Mouse (Mus musculus): ENCODE measurements around the gene Scn1a.
A peak's percentile ranks its signal among the peaks of the same experiment; 100 is the strongest.

The Scn1a gene

GRCm38 (mm10) chr2:66440711-66441110 lies at the start of gene Scn1a:
Gene Scn1a (minus strand): TSS chr2:66440840.
- DNase-seq (ENCODE audit: low spot score in 2 of 2): no peak

DNA sequence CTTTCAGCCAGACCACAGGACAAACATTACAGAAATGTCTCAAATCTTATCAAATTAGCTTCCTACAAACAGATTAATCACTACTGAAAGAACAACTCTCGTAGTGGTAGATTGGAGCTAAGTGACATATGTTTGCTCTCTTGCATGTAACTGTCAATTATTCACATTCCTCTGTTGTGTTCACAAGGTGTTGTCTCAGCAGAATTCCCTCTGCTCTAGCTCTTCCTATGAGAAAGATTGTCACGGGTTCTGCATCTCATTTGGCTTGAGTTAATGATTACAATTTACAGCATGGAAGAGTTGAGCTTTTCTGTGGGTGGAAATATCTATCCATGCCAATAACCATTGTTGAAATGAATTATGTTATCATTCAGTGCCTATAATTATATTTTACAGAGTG lies 37.8 kb upstream of the Scn1a start:
- DNase-seq (ENCODE audit: low spot score in 2 of 2): no peak

GRCm38 (mm10) chr2:66473181-66473822 lies 32.7 kb upstream of the Scn1a start:
- DNase-seq (ENCODE audit: low spot score in 2 of 2): no peak

DNA sequence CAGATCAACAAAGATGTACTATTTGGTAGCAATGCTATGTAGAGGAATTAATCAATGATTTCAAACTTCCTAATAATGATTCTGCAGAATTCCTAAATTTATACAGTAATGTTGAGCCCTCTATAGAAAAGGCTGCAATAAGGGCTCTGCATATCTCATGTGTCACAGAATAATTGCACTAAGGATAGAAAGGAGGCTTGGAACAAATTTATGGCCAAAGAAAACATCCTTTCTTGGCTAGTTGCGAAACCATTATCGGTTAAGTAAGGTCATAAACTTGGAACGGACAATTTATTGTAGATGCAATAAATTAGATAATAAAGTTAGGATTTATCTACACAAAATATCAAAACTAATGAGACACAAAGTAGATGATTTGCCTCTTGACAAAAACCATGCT lies 24.8 kb upstream of the Scn1a start:
- DNase-seq (ENCODE audit: low spot score in 2 of 2): no peak

DNA sequence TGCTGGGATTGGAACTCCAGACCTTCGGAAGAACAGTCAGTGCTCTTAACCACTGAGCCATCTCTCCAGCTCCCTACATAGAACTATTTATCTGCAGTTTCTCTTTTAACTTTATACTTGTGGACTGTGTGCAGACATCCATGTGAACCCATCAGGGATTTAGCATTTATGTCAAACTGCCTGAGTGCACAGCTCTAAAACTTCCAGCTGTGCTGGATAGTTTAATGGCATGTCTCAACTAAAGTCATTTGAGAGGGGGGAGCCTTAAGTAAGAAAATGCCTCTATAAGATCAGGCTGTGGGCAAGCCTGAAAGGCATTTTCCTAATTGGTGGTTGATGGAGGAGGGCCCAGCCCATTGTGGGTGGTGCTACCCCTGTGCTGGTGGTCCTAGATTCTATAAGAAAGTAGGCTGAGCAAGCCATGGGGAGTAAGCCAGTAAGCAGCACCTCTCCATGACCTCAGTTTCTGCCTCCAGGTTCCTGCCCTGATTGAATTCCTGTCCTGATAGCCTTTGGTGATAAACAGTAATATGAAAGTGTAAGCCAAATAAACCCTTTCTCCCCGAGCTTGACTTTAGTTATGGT lies 24.3 kb upstream of the Scn1a start:
- no peak for DNase-seq (ENCODE audit: low spot score in 2 of 2)

GRCm38 (mm10) chr2:66463916-66464315 lies 23.3 kb upstream of the Scn1a start:
- no peak for DNase-seq (ENCODE audit: low spot score in 2 of 2)

- DNase-seq (ENCODE audit: low spot score in 2 of 2): no peak
Measured at GRCm38 (mm10) chr2:66462458-66462857, 21.8 kb upstream of the Scn1a start.

- DNase-seq (ENCODE audit: low spot score in 2 of 2): no peak
Measured at GRCm38 (mm10) chr2:66439764-66440471, 722 bp downstream of the Scn1a start.

DNA sequence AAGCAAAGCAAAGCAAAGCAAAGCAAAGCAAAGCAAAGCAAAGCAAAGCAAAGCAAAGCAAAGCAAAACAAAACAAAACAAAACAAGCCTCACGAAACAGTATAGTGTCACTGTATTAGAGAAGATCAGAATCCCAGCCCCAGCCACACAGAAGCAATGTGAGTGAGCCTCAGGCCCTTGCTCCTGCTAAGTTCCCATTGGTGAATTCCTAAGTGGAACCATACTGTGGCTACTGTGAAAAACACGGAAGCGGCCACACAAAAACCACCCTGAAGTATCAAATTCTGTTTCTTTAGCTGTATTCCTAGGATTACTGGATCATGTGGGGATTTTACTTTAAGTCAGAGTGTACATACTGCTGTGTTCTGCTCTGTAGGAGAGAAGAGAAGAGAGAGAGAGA lies 4.4 kb downstream of the Scn1a start:
- DNase-seq (ENCODE audit: low spot score in 2 of 2): no peak

DNA sequence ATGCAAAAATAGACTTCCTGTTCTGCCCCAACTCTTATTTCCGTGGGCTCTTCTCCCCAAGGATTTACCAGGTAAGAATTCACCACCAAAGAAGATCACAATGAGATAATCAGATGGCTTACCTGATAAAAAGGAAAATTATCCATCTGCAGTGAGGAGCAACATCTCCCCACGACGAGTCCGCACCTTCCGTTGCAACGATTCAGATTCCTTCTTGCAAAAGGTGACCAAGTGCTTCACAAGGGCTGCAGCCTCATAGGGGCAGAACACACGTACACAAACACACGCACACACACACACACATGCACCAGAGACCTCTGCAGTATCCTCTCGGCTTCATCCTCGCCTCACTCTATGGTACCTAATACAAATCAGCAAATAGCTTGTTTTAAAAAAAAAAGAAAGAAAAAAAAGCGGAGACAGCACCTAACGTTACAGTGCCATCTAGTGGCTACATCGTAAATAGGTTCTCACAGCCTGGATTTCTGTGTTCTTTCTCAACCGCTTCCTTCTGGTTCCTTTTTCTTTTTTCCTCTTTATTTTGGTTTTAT lies 30.8 kb downstream of the Scn1a start:
- no peak for DNase-seq (ENCODE audit: low spot score in 2 of 2)

GRCm38 (mm10) chr2:66408899-66409739 lies 31.5 kb downstream of the Scn1a start:
- DNase-seq (ENCODE audit: low spot score in 2 of 2): no peak

- no peak for DNase-seq (ENCODE audit: low spot score in 2 of 2)
Measured at GRCm38 (mm10) chr2:66408456-66408855, 32.2 kb downstream of the Scn1a start.

- DNase-seq (ENCODE audit: low spot score in 2 of 2): no peak
Measured at GRCm38 (mm10) chr2:66392586-66392985, 48.1 kb downstream of the Scn1a start.

- no peak for DNase-seq (ENCODE audit: low spot score in 2 of 2)
Measured at GRCm38 (mm10) chr2:66367957-66368356, 72.7 kb downstream of the Scn1a start.

DNA sequence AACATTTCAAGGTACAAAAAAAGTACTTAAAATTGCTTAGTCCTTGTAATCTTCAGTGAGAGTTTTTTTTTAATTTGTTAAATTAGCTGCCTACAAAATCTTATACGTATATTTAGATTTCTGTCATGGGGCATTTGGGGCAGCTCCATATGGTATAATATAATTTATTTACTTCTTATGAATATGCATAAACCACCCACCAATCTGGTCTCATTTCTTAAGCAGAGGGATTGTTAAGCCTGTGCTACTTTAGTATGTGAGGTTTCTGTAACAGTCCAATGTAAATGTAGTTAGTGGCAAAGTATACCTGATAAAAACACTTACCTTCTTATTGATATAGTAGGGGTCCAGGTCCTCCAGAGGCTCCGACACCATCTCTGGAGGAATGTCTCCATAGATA lies 90.0 kb downstream of the Scn1a start:
- no peak for DNase-seq (ENCODE audit: low spot score in 2 of 2)

- DNase-seq (ENCODE audit: low spot score in 2 of 2): no peak
Measured at GRCm38 (mm10) chr2:66346622-66347021, 94.0 kb downstream of the Scn1a start.

DNA sequence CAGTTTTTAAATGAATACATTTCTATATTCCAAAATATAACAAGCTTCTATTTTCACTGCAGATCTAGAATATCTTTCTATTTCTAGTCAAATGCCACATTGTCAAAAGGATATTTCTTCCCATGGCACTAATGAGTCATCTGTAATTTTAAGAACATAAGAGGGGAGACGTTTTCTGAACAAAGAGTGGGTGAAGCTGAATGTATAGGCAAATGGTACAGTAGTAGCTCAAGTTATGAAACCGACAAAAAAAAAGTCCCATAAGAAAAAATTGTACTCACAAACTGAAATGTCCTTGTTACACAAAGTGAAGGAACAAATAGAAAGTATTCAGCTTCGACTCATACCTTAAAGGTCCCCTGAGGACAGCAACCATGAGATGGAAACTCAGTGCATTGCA lies 94.5 kb downstream of the Scn1a start:
- DNase-seq (ENCODE audit: low spot score in 2 of 2): no peak

DNA sequence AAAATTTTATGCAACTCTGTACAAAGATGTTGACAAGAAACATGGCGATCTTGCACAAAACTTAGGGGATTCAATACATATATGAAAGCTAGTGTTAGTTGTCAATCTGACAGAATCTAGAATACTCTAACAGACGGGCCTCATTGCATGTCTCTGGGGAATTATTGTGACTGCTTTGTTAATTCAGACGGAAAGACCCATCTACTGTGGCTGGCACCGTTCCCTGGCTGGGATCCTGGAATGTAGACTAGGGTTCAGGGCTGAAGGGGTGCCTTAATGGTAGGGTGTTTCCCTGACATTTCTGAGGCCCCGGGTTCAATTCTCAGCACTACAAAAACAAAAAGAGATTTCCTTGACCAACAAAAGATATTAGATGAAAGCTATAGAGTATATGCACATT lies 103.2 kb downstream of the Scn1a start:
- no peak for DNase-seq (ENCODE audit: low spot score in 2 of 2)

GRCm38 (mm10) chr2:66336396-66336795 lies 104.2 kb downstream of the Scn1a start:
- DNase-seq (ENCODE audit: low spot score in 2 of 2): no peak

- no peak for DNase-seq (ENCODE audit: low spot score in 2 of 2)
Measured at GRCm38 (mm10) chr2:66272551-66272950, 168.1 kb downstream of the Scn1a start.

DNA sequence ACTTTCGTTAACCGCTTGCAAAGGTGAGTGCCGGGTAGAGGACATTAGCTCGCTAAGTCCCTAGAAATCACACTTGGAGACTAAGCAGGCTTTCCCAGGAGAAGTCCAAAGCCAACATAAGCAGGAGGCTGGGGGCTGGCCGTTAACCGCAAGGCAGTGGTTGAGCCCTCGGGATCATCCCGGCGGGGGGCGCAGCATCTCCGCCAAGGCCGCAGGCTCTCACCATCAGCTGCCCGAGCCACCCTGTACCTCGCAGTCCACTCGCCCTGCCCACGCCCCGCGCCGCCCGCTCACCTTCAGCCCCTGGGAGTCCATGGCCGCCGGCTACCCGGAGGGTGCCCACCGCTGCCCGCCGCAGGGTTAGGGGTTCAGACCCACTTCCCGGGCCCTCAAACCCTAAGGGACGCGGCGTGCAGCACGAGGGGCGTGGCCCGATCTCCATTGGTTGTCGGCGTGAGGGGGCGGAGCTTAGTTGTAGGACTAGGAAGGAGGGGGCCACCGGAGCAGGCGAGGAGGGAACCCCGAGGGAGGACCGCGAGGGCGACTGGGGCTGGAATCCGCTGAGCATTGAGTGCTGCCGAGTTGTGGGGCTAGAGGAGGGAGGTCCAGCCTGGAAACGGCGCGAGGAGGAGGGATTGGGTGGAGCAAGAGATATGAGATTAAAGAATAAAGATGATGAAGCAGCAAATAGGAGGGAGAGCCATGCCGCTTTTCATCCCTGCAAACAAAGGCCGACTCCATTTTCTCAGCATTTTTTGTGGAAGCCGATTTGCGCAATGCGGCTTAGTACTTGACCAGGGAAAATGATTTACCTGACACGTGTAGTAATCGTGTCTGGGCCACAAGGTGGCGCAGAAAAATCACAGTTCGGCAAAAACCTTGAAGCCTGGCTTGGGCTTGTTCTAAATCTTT lies 184.2 kb downstream of the Scn1a start, which contains the start of gene Ttc21b:
Gene Ttc21b (minus strand): TSS at position 398 of the 912 bp plus-strand sequence.
- peak; percentile 92 to 95 for DNase-seq (ENCODE audit: low spot score in 2 of 2)
